Mouse (Mus musculus): Measurements from ENCODE around the gene Slc4a4. TPM values are rescaled to one million over a fixed set of nuclear protein-coding genes. Genes with fewer than 3 reads are reported as not detected.
A peak's percentile ranks its signal among the peaks of the same experiment; 100 is the strongest.

Gene Slc4a4
- polyA plus RNA-seq, 1 experiment from 2014 or later = 2.5 TPM

DNA sequence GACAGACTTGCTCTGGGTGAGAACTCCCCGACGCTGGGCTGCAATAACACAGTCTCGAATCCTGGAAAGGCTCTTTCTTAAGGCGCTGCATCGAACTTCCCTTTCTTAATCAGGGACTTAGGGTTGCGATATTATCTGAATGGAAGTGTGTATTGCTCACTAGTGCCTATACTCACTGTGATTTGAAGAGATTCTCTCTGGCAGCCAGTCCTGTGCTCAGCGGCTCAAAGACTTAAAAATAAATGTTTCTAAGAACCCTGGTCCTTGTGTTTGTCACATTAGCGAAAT, 1.7 kb downstream of the Slc4a4 start:
- H3K36me3 ChIP-seq = no peaks in the 10 kb centered on the region
- H3K27me3 ChIP-seq (ENCODE audit: insufficient read depth, poor library complexity, severe bottlenecking) = peaks cover 27% of the 10 kb centered on the region
- H3K4me1 ChIP-seq (replicated peaks) = peaks cover 15% of the 10 kb centered on the region
- no peaks in the 10 kb centered on the region for H3K9me3 ChIP-seq
- no peak overlapping the region for H3K27ac ChIP-seq
- peak overlapping the region; percentile 82 for H3K4me3 ChIP-seq
- DNase-seq (ENCODE audit: low spot score) = no peak
- WGBS = 47% methylated on average over 8 of the region's 8 CpGs

DNA sequence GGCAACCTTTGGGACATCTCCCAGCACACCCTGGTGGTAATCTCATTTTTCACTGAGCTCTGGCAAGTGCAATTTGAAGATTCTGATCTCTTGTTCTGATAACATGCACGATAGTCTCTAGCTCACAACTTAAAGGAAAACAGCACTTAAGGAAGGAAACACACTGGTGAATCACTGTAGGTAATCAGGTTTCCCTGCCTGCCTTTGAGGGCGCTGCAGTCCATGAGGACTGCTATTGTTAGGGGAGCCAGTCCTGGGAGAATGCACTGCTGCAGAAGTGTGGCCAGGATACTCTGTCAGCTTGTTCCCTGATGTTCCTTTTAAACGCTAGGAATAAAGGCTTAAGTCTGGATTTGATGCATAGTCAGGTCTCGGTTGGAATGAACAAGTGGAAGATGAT, 2.7 kb downstream of the Slc4a4 start:
- H3K27me3 ChIP-seq (ENCODE audit: insufficient read depth, poor library complexity, severe bottlenecking) = peaks cover 27% of the 10 kb centered on the region
- no peaks in the 10 kb centered on the region for H3K9me3 ChIP-seq
- H3K36me3 ChIP-seq = no peaks in the 10 kb centered on the region
- peaks cover 15% of the 10 kb centered on the region for H3K4me1 ChIP-seq (replicated peaks)
- no peak overlapping the region for H3K4me3 ChIP-seq
- 34% methylated on average over 4 of the region's 4 CpGs for WGBS
- no peak for DNase-seq (ENCODE audit: low spot score)
- H3K27ac ChIP-seq = no peak overlapping the region

DNA sequence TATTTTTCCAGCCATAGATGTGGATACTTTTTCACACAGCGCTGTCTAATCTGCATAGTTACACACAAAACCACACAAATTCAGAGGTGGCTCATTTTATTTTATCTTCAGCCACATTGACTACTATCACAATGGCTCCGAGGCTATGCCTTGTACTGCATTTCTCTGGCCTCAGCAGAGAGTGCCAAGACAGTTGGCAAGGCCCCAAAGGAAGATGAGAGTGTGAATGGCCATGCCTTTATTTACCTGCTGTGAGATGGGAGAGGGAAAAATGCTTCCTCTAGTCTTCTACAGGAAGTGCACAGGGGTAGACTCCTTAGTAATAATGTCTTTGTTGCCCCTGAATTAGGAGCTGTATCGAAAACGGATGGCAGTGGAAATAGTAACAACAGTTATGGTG, 3.5 kb downstream of the Slc4a4 start:
- 93% methylated on average over 4 of the region's 4 CpGs for WGBS
- Histone ChIP-seq H3K4me1 (replicated peaks) (peaks cover 15% of the 10 kb centered on the region), H3K9me3 (no peaks in the 10 kb centered on the region), H3K4me3 (no peak overlapping the region), H3K27me3 (ENCODE audit: insufficient read depth, poor library complexity, severe bottlenecking) (peaks cover 26% of the 10 kb centered on the region), H3K36me3 (no peaks in the 10 kb centered on the region), H3K27ac (no peak overlapping the region)
- no peak for DNase-seq (ENCODE audit: low spot score)

DNA sequence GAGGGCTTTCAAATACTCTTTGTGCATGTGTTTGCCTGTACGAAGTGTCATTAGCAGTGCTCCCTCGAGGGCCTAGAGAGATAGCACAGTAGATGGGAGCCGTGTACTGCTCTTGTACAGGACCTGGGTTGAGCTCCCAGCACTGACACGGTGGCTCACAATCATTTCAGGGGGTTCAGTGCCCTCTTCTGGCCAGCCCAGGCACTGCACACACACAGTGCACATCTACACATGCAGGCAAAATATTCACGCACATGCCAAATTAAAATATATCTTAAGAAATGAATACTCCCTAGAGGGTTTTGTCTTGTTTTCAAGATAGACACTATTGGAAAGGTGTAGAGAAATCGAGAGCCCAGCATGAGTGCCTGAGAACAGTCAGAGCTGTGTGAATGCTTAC, 10.0 kb downstream of the Slc4a4 start:
- no peak for DNase-seq (ENCODE audit: low spot score)
- Histone ChIP-seq H3K4me1 (replicated peaks) (no peaks in the 10 kb centered on the region), H3K4me3 (no peak overlapping the region), H3K36me3 (no peaks in the 10 kb centered on the region), H3K27me3 (ENCODE audit: insufficient read depth, poor library complexity, severe bottlenecking) (no peaks in the 10 kb centered on the region), H3K27ac (no peak overlapping the region), H3K9me3 (peaks cover 5% of the 10 kb centered on the region; the same call in 1 of the 2 replicates)
- WGBS = 90% methylated on average over 6 of the region's 6 CpGs

DNA sequence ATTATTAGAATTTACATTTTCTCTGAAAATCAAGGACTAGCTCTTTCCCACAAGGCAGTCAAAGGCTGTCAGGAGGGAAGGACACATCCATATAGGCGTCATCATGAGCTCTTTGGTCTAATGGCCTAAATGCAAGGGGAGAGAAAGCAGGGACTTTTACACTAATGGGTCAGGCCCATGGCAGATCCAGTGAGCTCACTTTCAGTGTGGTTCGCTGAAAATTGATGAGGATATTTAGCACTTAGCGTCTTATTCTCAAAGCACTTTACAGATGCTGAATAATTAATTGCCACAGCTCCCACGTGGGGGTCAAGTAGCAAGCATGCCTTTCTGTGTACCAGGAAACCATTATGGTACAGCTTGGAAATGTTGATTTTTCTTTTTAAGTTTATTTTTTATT, 16.5 kb downstream of the Slc4a4 start:
- Histone ChIP-seq H3K36me3 (no peaks in the 10 kb centered on the region), H3K27ac (no peak overlapping the region), H3K27me3 (ENCODE audit: insufficient read depth, poor library complexity, severe bottlenecking) (no peaks in the 10 kb centered on the region), H3K9me3 (peaks cover 4% of the 10 kb centered on the region; the same call in 1 of the 2 replicates), H3K4me1 (replicated peaks) (no peaks in the 10 kb centered on the region), H3K4me3 (no peak overlapping the region)
- no peak for DNase-seq (ENCODE audit: low spot score)
- 67% methylated on average over 4 of the region's 4 CpGs for WGBS

DNA sequence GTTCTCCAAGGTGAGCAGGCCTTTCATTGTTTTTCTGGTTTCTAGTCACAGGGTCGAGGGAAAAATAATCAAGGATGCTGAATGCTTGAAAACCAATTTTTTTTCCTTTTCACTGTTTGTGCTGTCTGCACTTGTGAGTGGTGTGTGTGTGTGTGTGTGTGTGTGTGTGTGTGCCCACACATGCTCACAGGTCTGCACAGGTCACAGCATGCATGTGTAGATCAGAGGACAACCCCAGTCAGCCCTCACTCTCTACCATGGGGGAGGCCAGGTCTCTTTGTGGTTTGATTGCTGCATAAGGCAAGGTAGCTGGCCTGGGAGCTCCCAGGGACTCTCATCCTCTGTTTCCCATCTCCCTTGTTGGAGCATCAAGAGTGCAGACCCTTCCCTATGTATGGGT, 16.9 kb downstream of the Slc4a4 start:
- Histone ChIP-seq H3K9me3 (peaks cover 4% of the 10 kb centered on the region; the same call in 1 of the 2 replicates), H3K4me3 (no peak overlapping the region), H3K27ac (no peak overlapping the region), H3K4me1 (replicated peaks) (no peaks in the 10 kb centered on the region), H3K36me3 (no peaks in the 10 kb centered on the region), H3K27me3 (ENCODE audit: insufficient read depth, poor library complexity, severe bottlenecking) (no peaks in the 10 kb centered on the region)
- no peak for DNase-seq (ENCODE audit: low spot score)
- WGBS = 87% methylated on average over 1 of the region's 1 CpGs

DNA sequence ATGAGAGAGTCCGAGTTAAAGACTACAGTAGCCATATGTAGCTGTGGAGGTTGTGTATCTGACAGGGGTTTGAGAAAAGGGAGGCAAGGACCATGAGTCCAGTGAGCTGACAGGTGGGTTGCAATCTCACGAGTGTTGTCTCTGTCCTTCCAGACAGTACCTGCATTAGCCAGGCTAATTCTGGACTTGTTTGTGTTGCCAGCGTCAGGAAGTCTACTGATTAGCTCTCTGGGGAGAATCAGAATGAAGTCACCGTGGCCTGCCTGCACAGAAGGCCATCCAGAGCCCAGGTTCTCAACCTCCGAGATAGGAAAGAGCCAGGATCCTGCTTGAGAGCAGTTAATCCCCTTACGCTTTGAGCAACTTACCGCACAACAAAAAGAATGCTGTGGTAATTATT, 18.2 kb downstream of the Slc4a4 start:
- no peak overlapping the region for H3K4me3 ChIP-seq
- no peaks in the 10 kb centered on the region for H3K27me3 ChIP-seq (ENCODE audit: insufficient read depth, poor library complexity, severe bottlenecking)
- no peak for DNase-seq (ENCODE audit: low spot score)
- no peaks in the 10 kb centered on the region for H3K4me1 ChIP-seq (replicated peaks)
- 86% methylated on average over 7 of the region's 7 CpGs for WGBS
- no peaks in the 10 kb centered on the region for H3K36me3 ChIP-seq
- peaks cover 4% of the 10 kb centered on the region; the same call in 1 of the 2 replicates for H3K9me3 ChIP-seq
- H3K27ac ChIP-seq = no peak overlapping the region

DNA sequence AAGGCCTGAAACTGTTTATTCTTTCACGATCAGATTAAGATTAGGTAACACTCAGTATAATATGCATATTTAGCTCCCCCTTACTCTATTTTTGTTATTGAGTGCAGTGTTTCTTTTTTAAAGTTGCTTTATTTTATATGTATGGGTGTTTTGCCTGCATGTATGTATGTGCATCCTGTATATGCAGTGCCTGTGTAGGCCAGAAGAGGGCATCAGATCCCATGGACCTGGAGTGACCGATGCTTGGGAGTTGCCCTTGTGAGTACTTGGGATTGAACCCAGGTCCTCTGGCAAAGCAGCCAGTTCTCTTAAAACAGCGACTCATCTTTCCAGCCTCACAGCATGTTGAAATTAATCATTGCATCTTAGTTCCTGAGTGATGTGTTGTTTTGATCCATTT, 21.0 kb downstream of the Slc4a4 start:
- no peak for DNase-seq (ENCODE audit: low spot score)
- no peaks in the 10 kb centered on the region for H3K36me3 ChIP-seq
- 92% methylated on average over 3 of the region's 3 CpGs for whole genome bisulfite sequencing

DNA sequence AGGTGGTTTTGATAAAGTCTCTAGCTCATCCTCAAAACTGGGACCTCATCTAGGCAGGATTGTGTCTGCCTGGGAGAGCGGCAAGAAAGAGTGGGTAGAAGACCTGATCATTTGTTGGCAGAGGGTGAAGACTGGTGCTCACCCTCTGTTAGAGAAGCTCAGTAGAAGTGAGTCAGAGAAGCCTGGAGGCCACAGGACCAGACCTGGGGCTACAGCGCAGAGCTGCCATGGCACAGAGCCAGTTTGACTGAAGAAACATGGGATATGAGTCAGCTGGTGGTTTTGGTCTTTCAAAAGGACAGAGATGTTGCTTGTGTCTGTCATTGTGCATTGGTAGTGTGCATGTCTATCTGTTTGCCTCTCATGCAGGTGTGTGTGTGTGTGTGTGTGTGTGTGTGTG, 26.0 kb downstream of the Slc4a4 start:
- Histone ChIP-seq H3K4me3 (no peak overlapping the region), H3K9me3 (peaks cover 2% of the 10 kb centered on the region; the same call in 1 of the 2 replicates), H3K4me1 (replicated peaks) (no peaks in the 10 kb centered on the region), H3K36me3 (no peaks in the 10 kb centered on the region), H3K27ac (no peak overlapping the region), H3K27me3 (ENCODE audit: insufficient read depth, poor library complexity, severe bottlenecking) (no peaks in the 10 kb centered on the region)
- no peak for DNase-seq (ENCODE audit: low spot score)
- 93% methylated on average over 2 of the region's 2 CpGs for WGBS

More for the DNA sequence above, 21.0 kb downstream of the Slc4a4 start:
- Histone ChIP-seq H3K27me3 (ENCODE audit: insufficient read depth, poor library complexity, severe bottlenecking) (no peaks in the 10 kb centered on the region), H3K4me3 (no peak overlapping the region), H3K9me3 (peaks cover 4% of the 10 kb centered on the region; the same call in 1 of the 2 replicates), H3K27ac (no peak overlapping the region), H3K4me1 (replicated peaks) (no peaks in the 10 kb centered on the region)

DNA sequence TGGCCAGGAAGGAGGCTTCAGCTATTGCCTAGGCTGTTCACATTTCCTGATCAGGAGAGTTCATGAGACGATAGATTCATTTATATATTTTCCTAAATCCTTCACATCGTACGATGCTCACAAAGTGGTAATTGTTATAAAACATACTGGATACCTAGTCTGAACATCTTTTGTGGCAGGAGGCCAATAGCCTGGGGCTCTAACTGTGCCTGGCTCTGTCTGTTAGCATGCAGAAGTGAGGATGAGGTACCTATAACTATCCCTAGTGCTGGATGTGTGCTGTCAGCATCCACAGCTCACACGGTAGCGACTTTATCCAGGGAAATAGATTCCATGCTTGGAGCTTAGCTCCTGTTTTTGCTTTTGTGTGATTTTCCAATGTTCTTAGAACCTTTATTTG, 28.5 kb downstream of the Slc4a4 start:
- no peak for DNase-seq (ENCODE audit: low spot score)
- Histone ChIP-seq H3K4me1 (replicated peaks) (no peaks in the 10 kb centered on the region), H3K36me3 (no peaks in the 10 kb centered on the region), H3K9me3 (no peaks in the 10 kb centered on the region), H3K4me3 (no peak overlapping the region), H3K27ac (no peak overlapping the region), H3K27me3 (ENCODE audit: insufficient read depth, poor library complexity, severe bottlenecking) (no peaks in the 10 kb centered on the region)
- 92% methylated on average over 5 of the region's 5 CpGs for WGBS

DNA sequence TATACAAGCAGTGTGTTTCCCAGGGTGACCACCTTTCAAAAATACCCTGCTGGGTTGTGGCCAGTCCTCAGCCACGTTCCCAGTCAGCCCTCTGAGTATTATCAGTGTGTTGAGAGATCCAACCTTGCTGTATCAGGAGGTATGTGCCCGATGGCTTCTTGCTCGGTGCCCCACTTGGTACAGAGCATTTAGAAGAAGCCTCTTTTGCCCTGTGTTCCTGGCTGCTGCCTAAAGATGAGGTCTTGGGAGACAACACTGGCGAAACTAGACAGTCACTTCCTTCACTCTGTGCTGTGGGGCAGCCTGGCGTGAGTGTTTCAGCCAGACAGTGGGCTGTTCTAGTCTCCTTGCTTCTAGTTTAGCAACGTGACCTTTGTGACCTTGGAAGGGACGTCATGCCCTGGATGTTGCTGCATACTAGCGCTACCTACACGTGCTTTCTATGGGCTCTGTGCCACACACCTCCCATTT, 29.9 kb downstream of the Slc4a4 start:
- no peaks in the 10 kb centered on the region for H3K4me1 ChIP-seq (replicated peaks)
- H3K9me3 ChIP-seq = no peaks in the 10 kb centered on the region
- no peaks in the 10 kb centered on the region for H3K36me3 ChIP-seq
- no peak overlapping the region for H3K4me3 ChIP-seq
- no peaks in the 10 kb centered on the region for H3K27me3 ChIP-seq (ENCODE audit: insufficient read depth, poor library complexity, severe bottlenecking)
- no peak overlapping the region for H3K27ac ChIP-seq
- no peak for DNase-seq (ENCODE audit: low spot score)
- 76% methylated on average over 9 of the region's 9 CpGs for WGBS

DNA sequence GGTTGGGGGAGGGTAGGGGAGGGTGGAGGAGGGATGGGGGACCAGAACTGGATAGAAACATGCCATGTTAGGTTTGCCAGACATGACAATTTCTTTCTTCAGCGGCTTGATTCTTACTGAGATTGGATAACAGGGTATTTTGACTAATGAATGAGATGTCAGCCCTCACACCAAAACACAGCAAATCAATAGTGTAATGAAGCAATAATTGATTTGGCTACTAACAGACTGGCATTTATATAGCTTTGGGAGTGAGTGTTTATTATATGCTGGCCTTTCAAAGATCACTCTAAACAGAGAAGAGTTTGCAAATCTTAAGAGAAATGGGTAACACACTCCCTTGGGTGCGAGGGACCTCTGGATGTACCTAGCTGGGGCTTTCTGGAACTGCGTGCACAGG, 30.6 kb downstream of the Slc4a4 start:
- Histone ChIP-seq H3K9me3 (no peaks in the 10 kb centered on the region), H3K4me3 (no peak overlapping the region), H3K36me3 (no peaks in the 10 kb centered on the region), H3K4me1 (replicated peaks) (no peaks in the 10 kb centered on the region), H3K27me3 (ENCODE audit: insufficient read depth, poor library complexity, severe bottlenecking) (no peaks in the 10 kb centered on the region), H3K27ac (no peak overlapping the region)
- no peak for DNase-seq (ENCODE audit: low spot score)
- 88% methylated on average over 3 of the region's 3 CpGs for WGBS

DNA sequence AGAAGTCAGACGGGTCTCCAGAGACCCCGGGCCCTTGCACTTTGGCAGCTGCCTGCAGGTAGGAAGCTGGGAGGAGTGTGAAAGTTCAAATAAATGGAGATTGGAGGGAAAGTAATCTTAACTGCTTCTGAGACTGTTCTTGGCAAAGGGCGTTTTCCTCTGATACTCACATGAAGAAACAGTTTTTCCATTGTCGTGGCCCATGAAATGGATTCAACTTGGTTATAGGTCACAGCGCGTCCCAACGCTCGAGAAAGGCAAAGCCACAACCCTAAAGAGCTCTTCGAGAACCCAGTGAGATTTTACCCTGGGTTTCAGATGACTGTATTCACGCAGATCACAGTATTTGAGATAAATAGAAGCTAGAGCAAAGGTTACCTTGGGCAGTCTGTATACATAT, 31.0 kb downstream of the Slc4a4 start:
- no peak for DNase-seq (ENCODE audit: low spot score)
- Histone ChIP-seq H3K9me3 (no peaks in the 10 kb centered on the region), H3K36me3 (no peaks in the 10 kb centered on the region), H3K27ac (no peak overlapping the region), H3K4me1 (replicated peaks) (no peaks in the 10 kb centered on the region), H3K4me3 (no peak overlapping the region), H3K27me3 (ENCODE audit: insufficient read depth, poor library complexity, severe bottlenecking) (no peaks in the 10 kb centered on the region)
- 88% methylated on average over 10 of the region's 10 CpGs for WGBS

DNA sequence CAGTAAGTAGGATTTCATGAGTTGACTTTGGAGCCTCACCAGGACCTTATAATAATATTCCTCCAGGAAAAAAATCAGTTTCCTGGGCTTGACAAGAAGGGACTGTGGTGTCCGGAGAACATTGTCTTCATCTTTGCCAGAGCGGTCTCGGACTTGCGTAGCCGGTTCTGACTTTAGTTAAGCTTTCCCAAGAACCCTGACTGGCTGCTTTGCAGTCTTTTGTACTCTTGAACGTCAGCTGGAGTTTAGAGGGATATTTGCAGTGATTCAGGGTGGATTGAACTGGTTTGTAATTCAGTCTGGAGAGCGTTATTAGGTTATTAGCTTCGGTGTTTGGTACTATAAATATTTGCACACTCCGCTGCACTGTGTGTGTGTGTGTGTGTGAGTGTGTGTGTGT, 31.9 kb downstream of the Slc4a4 start:
- no peaks in the 10 kb centered on the region for H3K36me3 ChIP-seq
- H3K4me1 ChIP-seq (replicated peaks) = no peaks in the 10 kb centered on the region
- H3K27ac ChIP-seq = no peak overlapping the region
- DNase-seq (ENCODE audit: low spot score) = no peak
- no peaks in the 10 kb centered on the region for H3K9me3 ChIP-seq
- H3K4me3 ChIP-seq = no peak overlapping the region
- 85% methylated on average over 9 of the region's 9 CpGs for WGBS
- no peaks in the 10 kb centered on the region for H3K27me3 ChIP-seq (ENCODE audit: insufficient read depth, poor library complexity, severe bottlenecking)

Measured in hindbrain, embryonic 10.5 days (tissue).